Mouse (Mus musculus) olfactory bulb, adult 2 months (tissue): ENCODE results near the gene Dyrk1a.

ENCODE experiments used
- CTCF ChIP-seq: fragments of 200-500 bp; IDR thresholded peaks from 2 replicates; pipeline ENCODE4 v1.5.1; 2012; ENCODE audit warnings: low read depth, mild to moderate bottlenecking, low read length, moderate library complexity; ENCODE audit not compliant: insufficient read depth
- POLR2A ChIP-seq: fragments of 200-500 bp; IDR thresholded peaks from 2 replicates; pipeline ENCODE4 v1.6.1; 2012; ENCODE audit warnings: mild to moderate bottlenecking, low read depth, low read length, moderate library complexity; ENCODE audit not compliant: insufficient read depth

GRCm38 (mm10) chr16:94540140-94540539, 29.7 kb upstream of the Dyrk1a start:
- TF ChIP-seq CTCF (no peak), POLR2A (no peak)
